Mouse (Mus musculus): ENCODE data around the gene Tmem95. TPM values are rescaled to one million over a fixed set of nuclear protein-coding genes. Genes with fewer than 3 reads are reported as not detected.
A peak's percentile ranks its signal among the peaks of the same experiment; 100 is the strongest.

Tmem95 gene
- polyA plus RNA-seq (2014; fragmentation: Nextera tagmentation; extraction: Ambion mirVana) = not detected in 2 replicates

GRCm38 (mm10) chr11:69877878-69878277, at the start of gene Tmem95:
Gene Tmem95 (minus strand): TSS chr11:69878018.
- Histone ChIP-seq H3K4me1 (ENCODE audit: control insufficient read depth, insufficient read depth, low read length) (peaks cover 13% of the 10 kb centered on the region), H3K9ac (ENCODE audit: low read length) (no peak within 1 kb of the TSS)
- WGBS = 94% methylated on average over 11 of the region's 11 CpGs

GRCm38 (mm10) chr11:69927501-69927900, 49.7 kb upstream of the Tmem95 start:
- 93% methylated on average over 2 of the region's 2 CpGs for WGBS
- no peak overlapping the region for H3K27ac ChIP-seq (ENCODE audit: low read depth, low read length)
- no peaks in the 10 kb centered on the region for H3K9me3 ChIP-seq (ENCODE audit: control insufficient read depth, low read length)
- H3K9ac ChIP-seq (ENCODE audit: low read length) = no peak overlapping the region
- no peaks in the 10 kb centered on the region for H3K27me3 ChIP-seq (ENCODE audit: control insufficient read depth, insufficient read depth, low read length)
- no peaks in the 10 kb centered on the region for H3K36me3 ChIP-seq (ENCODE audit: control insufficient read depth, insufficient read depth, low read length)
- H3K4me1 ChIP-seq (ENCODE audit: control insufficient read depth, insufficient read depth, low read length) = 0 out of 2 replicates have a peak, but pooled peaks cover 2% of the 10 kb centered on the region
- ATAC-seq (ENCODE audit: insufficient read depth, low FRiP score, low TSS enrichment) (no peak), DNase-seq (ENCODE audit: low spot score) (no peak)
- no peak overlapping the region for H3K4me2 ChIP-seq (ENCODE audit: low read depth)
- no peak overlapping the region for H3K4me3 ChIP-seq (ENCODE audit: low read depth, low read length)

More at GRCm38 (mm10) chr11:69877878-69878277, at the start of gene Tmem95:
- H3K36me3 ChIP-seq (ENCODE audit: control insufficient read depth, insufficient read depth, low read length) = no peaks in the 10 kb centered on the region
- H3K27me3 ChIP-seq (ENCODE audit: control insufficient read depth, insufficient read depth, low read length) = no peaks in the 10 kb centered on the region
- no peak within 1 kb of the TSS for H3K27ac ChIP-seq (ENCODE audit: low read depth, low read length)
- ATAC-seq (ENCODE audit: insufficient read depth, low FRiP score, low TSS enrichment) = no peak
- no peak within 1 kb of the TSS for H3K4me3 ChIP-seq (ENCODE audit: low read depth, low read length)
- H3K4me2 ChIP-seq (ENCODE audit: low read depth) = peak within 1 kb of the TSS; percentile 3
- DNase-seq (ENCODE audit: low spot score) = no peak
- H3K9me3 ChIP-seq (ENCODE audit: control insufficient read depth, low read length) = no peaks in the 10 kb centered on the region

GRCm38 (mm10) chr11:69922796-69923195, 45.0 kb upstream of the Tmem95 start:
- no peaks in the 10 kb centered on the region for H3K9me3 ChIP-seq (ENCODE audit: control insufficient read depth, low read length)
- H3K9ac ChIP-seq (ENCODE audit: low read length) = peak overlapping the region; percentile 11; the same call in 1 of the 2 replicates
- peaks cover 6% of the 10 kb centered on the region for H3K36me3 ChIP-seq (ENCODE audit: control insufficient read depth, insufficient read depth, low read length)
- H3K4me3 ChIP-seq (ENCODE audit: low read depth, low read length) = no peak overlapping the region
- H3K4me1 ChIP-seq (ENCODE audit: control insufficient read depth, insufficient read depth, low read length) = peaks cover 9% of the 10 kb centered on the region
- 77% methylated on average over 3 of the region's 3 CpGs for WGBS
- no peak for ATAC-seq (ENCODE audit: insufficient read depth, low FRiP score, low TSS enrichment)
- H3K27me3 ChIP-seq (ENCODE audit: control insufficient read depth, insufficient read depth, low read length) = no peaks in the 10 kb centered on the region
- no peak overlapping the region for H3K27ac ChIP-seq (ENCODE audit: low read depth, low read length)
- DNase-seq (ENCODE audit: low spot score) = no peak
- H3K4me2 ChIP-seq (ENCODE audit: low read depth) = no peak overlapping the region; the same call in 1 of the 2 replicates

- no peaks in the 10 kb centered on the region for H3K9me3 ChIP-seq (ENCODE audit: control insufficient read depth, low read length)
- H3K4me2 ChIP-seq (ENCODE audit: low read depth) = peak overlapping the region; percentile 55
- H3K4me1 ChIP-seq (ENCODE audit: control insufficient read depth, insufficient read depth, low read length) = peaks cover 9% of the 10 kb centered on the region
- peaks cover 12% of the 10 kb centered on the region for H3K36me3 ChIP-seq (ENCODE audit: control insufficient read depth, insufficient read depth, low read length)
- peak overlapping the region; percentile 96 for H3K4me3 ChIP-seq (ENCODE audit: low read depth, low read length)
- WGBS = 6% methylated on average over 12 of the region's 12 CpGs
- H3K27me3 ChIP-seq (ENCODE audit: control insufficient read depth, insufficient read depth, low read length) = no peaks in the 10 kb centered on the region
- DNase-seq (ENCODE audit: low spot score) (no peak), ATAC-seq (ENCODE audit: insufficient read depth, low FRiP score, low TSS enrichment) (no peak)
- peak overlapping the region; percentile 59 for H3K9ac ChIP-seq (ENCODE audit: low read length)
- H3K27ac ChIP-seq (ENCODE audit: low read depth, low read length) = peak overlapping the region; percentile 77
Observed at GRCm38 (mm10) chr11:69922012-69922756, 44.4 kb upstream of the Tmem95 start.

- H3K4me3 ChIP-seq (ENCODE audit: low read depth, low read length) = peak within 1 kb of the TSS; percentile 96
- H3K27ac ChIP-seq (ENCODE audit: low read depth, low read length) = peak within 1 kb of the TSS; percentile 88
- peaks cover 15% of the 10 kb centered on the region for H3K36me3 ChIP-seq (ENCODE audit: control insufficient read depth, insufficient read depth, low read length)
- peaks cover 9% of the 10 kb centered on the region for H3K4me1 ChIP-seq (ENCODE audit: control insufficient read depth, insufficient read depth, low read length)
- under 1% methylated on average over 70 of the region's 78 CpGs for WGBS
- peak; percentile 100 for DNase-seq (ENCODE audit: low spot score)
- H3K9me3 ChIP-seq (ENCODE audit: control insufficient read depth, low read length) = no peaks in the 10 kb centered on the region
- H3K4me2 ChIP-seq (ENCODE audit: low read depth) = peak within 1 kb of the TSS; percentile 98
- H3K27me3 ChIP-seq (ENCODE audit: control insufficient read depth, insufficient read depth, low read length) = no peaks in the 10 kb centered on the region
- peak; percentile 92 for ATAC-seq (ENCODE audit: insufficient read depth, low FRiP score, low TSS enrichment)
- peak within 1 kb of the TSS; percentile 91 for H3K9ac ChIP-seq (ENCODE audit: low read length)
Observed at GRCm38 (mm10) chr11:69921114-69922011, 43.5 kb upstream of the Tmem95 start, which contains the start of gene Eif5a. Gene Eif5a (minus strand): TSS chr11:69921958.

GRCm38 (mm10) chr11:69920266-69921031, 42.6 kb upstream of the Tmem95 start:
- H3K36me3 ChIP-seq (ENCODE audit: control insufficient read depth, insufficient read depth, low read length) = peaks cover 21% of the 10 kb centered on the region
- H3K4me3 ChIP-seq (ENCODE audit: low read depth, low read length) = peak overlapping the region; percentile 96
- WGBS = 1% methylated on average over 55 of the region's 65 CpGs
- peak overlapping the region; percentile 91 for H3K9ac ChIP-seq (ENCODE audit: low read length)
- peak; percentile 32 for ATAC-seq (ENCODE audit: insufficient read depth, low FRiP score, low TSS enrichment)
- H3K9me3 ChIP-seq (ENCODE audit: control insufficient read depth, low read length) = no peaks in the 10 kb centered on the region
- peak; percentile 54 for DNase-seq (ENCODE audit: low spot score)
- H3K4me2 ChIP-seq (ENCODE audit: low read depth) = peak overlapping the region; percentile 98
- no peaks in the 10 kb centered on the region for H3K27me3 ChIP-seq (ENCODE audit: control insufficient read depth, insufficient read depth, low read length)
- H3K27ac ChIP-seq (ENCODE audit: low read depth, low read length) = peak overlapping the region; percentile 88
- H3K4me1 ChIP-seq (ENCODE audit: control insufficient read depth, insufficient read depth, low read length) = peaks cover 15% of the 10 kb centered on the region

GRCm38 (mm10) chr11:69919661-69920265, 41.9 kb upstream of the Tmem95 start:
- H3K36me3 ChIP-seq (ENCODE audit: control insufficient read depth, insufficient read depth, low read length) = peaks cover 21% of the 10 kb centered on the region
- WGBS = under 1% methylated on average over 17 of the region's 17 CpGs
- H3K9me3 ChIP-seq (ENCODE audit: control insufficient read depth, low read length) = no peaks in the 10 kb centered on the region
- H3K27me3 ChIP-seq (ENCODE audit: control insufficient read depth, insufficient read depth, low read length) = no peaks in the 10 kb centered on the region
- H3K4me3 ChIP-seq (ENCODE audit: low read depth, low read length) = peak overlapping the region; percentile 96
- peaks cover 19% of the 10 kb centered on the region for H3K4me1 ChIP-seq (ENCODE audit: control insufficient read depth, insufficient read depth, low read length)
- no peak for ATAC-seq (ENCODE audit: insufficient read depth, low FRiP score, low TSS enrichment)
- DNase-seq (ENCODE audit: low spot score) = peak; percentile 70
- H3K27ac ChIP-seq (ENCODE audit: low read depth, low read length) = peak overlapping the region; percentile 88
- H3K9ac ChIP-seq (ENCODE audit: low read length) = peak overlapping the region; percentile 91
- peak overlapping the region; percentile 98 for H3K4me2 ChIP-seq (ENCODE audit: low read depth)

- Histone ChIP-seq H3K4me3 (ENCODE audit: low read depth, low read length) (peak overlapping the region; percentile 96), H3K36me3 (ENCODE audit: control insufficient read depth, insufficient read depth, low read length) (peaks cover 21% of the 10 kb centered on the region), H3K27me3 (ENCODE audit: control insufficient read depth, insufficient read depth, low read length) (no peaks in the 10 kb centered on the region), H3K4me2 (ENCODE audit: low read depth) (peak overlapping the region; percentile 98), H3K9ac (ENCODE audit: low read length) (no peak overlapping the region), H3K4me1 (ENCODE audit: control insufficient read depth, insufficient read depth, low read length) (peaks cover 24% of the 10 kb centered on the region), H3K27ac (ENCODE audit: low read depth, low read length) (no peak overlapping the region), H3K9me3 (ENCODE audit: control insufficient read depth, low read length) (no peaks in the 10 kb centered on the region)
- ATAC-seq (ENCODE audit: insufficient read depth, low FRiP score, low TSS enrichment) (no peak), DNase-seq (ENCODE audit: low spot score) (no peak)
- 81% methylated on average over 9 of the region's 9 CpGs for whole genome bisulfite sequencing
Observed at GRCm38 (mm10) chr11:69919053-69919452, 41.2 kb upstream of the Tmem95 start.
